Mouse (Mus musculus) CH12.LX (cell line): Measurements from ENCODE around the gene Atp8a2.

Experiments
- KAT2A ChIP-seq: IDR thresholded peaks from 2 replicates; pipeline ENCODE4 v1.6.1; 2012; ENCODE audit warnings: low read length, improper control_type of control experiment, inconsistent platforms; ENCODE audit not compliant: insufficient replicate concordance
- MAX ChIP-seq: IDR thresholded peaks from 2 replicates; pipeline ENCODE4 v1.6.1; 2011; ENCODE audit warnings: low read length, improper control_type of control experiment
- MXI1 ChIP-seq: IDR thresholded peaks from 2 replicates; pipeline ENCODE4 v1.6.1; 2011; ENCODE audit warnings: mild to moderate bottlenecking, low read depth, low read length, improper control_type of control experiment
- NELFE ChIP-seq: IDR thresholded peaks from 2 replicates; pipeline ENCODE4 v1.6.1; 2011; ENCODE audit warnings: low read depth, low read length, improper control_type of control experiment
- RCOR1 ChIP-seq: conservative IDR thresholded peaks from 2 replicates; pipeline ENCODE4 v1.6.1; 2012; ENCODE audit warnings: low read depth, mild to moderate bottlenecking, inconsistent platforms, low read length, improper control_type of control experiment
- UBTF ChIP-seq: IDR thresholded peaks from 2 replicates; pipeline ENCODE4 v1.6.1; 2012; ENCODE audit warnings: low read depth, mild to moderate bottlenecking, inconsistent platforms, low read length, improper control_type of control experiment, moderate library complexity

DNA sequence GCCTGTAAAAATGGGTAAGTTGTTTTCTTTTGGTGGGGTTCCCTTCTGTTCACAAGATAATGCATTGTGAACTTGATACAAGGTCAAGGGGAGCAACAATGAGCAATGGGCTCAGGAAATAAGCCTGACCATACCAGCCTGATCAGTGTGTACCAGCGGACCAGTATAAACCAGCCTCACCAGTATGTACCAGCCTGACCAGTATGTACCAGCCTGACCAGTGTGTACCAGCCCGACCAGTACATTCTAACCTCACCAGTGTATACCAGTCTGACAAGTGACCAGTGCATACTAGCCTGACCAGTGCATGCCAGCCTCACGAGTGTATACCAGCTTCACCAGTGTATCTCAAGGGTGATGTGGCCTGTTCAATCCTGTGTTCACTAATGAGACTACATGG is 33.6 kb downstream of the Atp8a2 start:
- TF ChIP-seq MAX (no peak), RCOR1 (no peak), MXI1 (no peak), NELFE (no peak), UBTF (no peak), KAT2A (no peak)
